Mouse (Mus musculus) kidney, postnatal 4 days (tissue): Measurements from ENCODE around the gene Sdc4.

Experiments used
- DNase-seq, 2 experiments: peaks; one replicate each; pipeline ENCODE4 v3.0.0; 2021; ENCODE audit warnings: mixed read lengths in 2 of 2

Gene Sdc4

DNA sequence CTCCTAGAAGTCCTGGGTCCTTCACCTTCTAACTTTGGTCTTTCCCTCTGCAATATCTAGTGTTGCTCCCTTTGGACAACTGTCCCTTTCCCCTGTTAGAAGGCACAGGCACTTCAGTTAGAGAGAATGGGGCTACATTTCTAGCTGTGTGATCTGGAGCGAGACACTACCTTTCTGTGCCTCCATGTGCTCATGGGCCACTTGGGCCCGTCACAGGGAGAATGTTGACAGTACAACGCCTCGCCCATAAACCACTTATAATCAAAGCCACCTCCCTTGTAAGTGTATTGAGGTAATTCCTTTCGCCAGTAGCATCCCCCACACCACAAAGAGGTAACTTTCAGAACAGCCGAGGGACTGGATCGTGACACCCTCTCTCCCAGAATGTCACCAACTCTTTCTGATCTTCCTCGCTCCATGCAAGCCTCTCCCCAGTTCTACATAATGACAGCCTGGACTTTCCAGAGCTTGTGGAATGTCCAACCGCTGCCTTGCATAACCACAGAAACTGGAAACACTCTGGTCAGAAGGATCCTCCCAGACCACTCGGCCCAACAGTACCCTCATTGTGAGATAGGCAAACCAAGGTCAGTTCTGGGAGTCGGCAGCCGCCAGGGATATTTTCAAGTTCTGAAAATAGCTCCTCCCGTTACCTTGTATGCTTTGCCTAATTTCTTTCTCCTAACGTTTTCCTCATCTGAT is 5.8 kb upstream of the Sdc4 start:
- no peak for DNase-seq

DNA sequence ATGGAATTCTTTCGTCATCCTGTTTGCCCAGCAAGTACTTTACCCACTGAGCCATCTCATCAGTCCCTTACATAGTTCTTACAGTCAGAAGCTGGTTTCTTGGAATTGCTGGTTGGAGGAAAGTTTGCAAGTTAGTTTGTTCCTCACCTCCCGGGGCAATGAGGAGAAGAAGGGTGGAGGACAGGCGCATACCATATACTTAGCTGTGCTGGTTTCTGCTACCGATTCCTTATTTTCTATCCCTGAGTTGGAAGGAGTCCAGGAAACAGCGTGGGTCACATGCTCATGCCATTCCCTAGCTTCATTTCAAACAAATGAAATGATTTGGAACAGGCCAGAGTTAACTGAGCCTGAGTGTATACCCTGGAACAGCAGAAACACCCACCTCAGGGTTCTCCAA is 5.2 kb upstream of the Sdc4 start:
- no peak for DNase-seq

DNA sequence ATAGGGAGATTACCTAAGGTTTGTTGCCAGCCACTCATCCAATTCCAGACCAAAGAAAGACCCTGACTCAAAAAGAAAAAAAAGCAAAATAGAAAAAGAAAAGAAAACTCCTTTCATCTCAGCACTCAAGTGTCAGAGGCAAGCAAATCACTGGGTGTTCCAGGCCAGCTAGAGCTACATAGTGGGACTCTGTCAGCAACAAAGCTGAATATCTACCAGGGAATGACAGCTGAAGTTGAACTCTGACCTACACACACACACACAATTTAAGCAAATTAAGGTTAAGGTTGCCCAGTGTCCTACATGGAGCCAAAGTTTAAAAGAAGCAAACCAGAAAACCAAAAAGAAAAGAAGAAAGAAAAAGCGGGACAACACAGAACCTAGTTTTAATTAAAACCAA is 4.5 kb upstream of the Sdc4 start:
- no peak for DNase-seq

DNA sequence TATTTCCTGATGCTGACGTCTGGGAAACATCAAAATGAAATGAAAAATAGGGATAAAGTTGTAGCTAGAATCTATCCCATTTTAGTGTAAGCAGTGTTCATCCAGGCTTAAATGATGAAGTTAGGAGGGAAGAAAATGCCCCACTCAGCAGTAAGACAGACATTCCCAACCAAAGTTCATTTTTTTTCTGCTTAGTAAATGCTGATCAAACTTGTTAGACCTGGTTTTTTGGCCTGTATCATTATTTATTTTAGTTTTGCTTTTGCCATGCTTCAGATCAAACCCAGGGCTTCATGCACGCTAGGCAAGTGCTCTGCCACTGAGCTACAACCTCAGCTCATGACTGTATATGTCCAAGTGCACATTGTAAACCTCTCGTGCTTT is 2.4 kb upstream of the Sdc4 start:
- no peak for DNase-seq

DNA sequence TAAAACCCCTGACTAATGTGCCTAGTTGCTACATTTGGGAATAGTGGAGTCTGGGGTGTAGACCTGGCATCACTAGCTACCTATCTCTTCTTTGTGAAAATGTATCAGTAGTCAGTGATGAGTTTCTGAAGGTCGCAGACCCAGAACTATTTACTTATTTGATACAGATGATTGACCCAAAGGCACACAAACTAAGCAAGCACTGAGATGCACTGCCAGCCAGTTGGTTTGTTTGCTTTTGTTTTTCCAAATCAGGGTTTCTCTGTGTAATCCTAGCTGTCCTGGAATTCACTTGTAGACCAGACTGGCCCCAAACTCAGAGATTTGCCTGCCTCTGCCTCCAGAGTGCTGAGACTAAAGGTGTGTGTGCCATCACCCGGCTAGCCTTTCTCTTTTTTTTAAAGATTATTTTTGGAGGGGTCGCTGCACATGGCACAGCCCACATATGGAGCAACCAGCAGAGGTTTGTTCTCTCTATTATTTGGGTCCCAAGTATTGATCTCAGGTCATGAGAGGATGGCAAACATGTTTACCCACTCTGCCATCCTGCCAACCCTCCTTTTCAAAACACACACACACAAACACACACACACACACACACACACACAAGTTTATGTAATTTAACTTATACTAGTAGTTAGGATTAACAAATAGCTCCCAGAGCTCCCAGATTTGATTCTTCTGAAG is 1.9 kb upstream of the Sdc4 start:
- DNase-seq, result no peak

DNA sequence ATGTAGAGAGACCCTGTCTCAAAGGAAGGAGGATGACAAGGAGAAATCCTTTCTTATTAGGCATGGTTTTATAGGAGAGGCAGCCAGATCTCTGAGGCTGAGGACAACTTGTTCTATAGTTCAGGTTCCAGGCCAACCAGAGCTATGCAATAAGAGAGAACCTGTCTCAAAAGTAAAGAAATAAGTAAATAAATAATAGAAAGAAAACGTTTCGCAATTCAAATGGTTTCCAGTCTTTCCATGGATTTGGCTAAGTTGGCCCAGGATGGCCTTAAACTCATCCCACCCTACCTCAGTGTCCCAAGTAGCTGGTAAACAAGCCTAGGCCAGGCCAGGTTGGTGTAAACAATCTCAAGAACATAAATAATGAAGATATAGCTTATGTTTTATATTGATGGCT is 1.0 kb upstream of the Sdc4 start:
- DNase-seq, result no peak

DNA sequence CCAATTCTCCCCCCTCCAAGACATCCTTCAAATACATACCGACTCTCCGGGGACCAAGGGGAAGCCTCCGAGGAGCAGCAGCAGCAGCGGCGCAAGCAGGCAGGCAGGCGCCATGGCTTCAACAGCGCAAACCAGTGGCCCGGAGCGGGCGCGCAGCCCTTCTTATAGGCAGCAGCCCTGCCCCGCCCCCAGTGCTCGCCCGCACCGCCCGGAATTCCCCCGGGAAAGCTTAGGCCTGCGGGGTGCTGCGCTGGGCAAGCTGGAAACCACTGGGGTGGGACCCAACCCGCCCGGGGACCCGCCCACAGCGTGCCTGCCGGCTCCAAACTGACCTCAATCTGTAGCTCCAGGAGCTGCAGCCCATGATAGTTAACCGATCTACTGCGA is 643 bp downstream of the Sdc4 start:
- peak; percentile 92 to 95 for DNase-seq

DNA sequence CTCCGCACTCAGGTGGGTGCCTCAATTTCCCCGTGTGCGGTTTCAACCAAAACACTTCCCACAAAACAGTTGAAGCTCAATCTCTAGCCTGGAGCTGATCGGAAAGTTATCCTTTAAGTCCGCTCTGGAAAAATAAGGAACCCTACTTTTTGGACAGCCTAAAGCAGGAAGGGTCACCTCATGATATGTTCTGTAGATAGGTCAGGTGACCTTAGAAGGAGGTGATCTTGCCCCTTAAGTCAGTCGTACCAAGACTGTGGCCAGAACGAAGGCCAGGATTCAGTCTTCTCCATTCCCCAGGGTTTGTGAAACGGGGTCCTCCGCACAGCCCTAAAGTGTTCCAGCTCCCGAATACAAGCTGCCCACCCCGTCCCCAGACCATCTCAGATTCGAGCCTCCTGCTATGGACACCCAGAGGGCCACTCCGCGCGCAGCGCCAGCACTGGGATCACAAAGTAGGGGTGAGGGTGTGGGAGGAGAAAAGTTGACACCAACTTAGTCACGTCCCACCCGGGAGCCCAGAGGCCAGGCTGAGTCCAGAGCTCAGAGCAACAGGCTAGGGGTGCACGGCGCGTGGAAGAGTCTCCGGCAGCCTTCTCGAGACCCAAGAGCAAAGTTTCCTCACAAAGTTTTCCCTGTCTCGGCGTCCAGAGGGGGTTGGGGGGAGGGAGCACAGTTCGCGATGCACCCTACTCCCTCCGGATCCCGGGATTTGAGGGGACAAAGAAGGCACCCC is 1.2 kb downstream of the Sdc4 start:
- DNase-seq, result peak; percentile 63 to 75

DNA sequence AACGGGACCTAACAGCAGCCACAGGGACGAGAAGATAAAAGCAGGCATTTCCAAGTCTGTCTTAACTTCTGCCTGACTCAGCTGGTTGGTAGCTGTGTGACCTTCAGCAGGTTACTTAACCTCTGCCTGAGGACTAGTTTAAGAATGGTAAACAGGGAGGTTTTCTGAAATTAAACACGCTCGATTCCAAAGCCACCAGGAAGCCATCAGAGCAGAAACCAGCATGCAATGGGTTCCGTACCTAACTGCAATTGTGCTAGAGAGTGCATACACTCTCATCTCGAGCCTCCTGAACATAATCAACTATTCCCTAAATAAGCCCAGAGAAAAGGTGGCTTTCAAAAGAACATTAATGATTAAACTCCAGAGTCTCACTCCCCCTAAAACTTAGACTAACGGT is 2.0 kb downstream of the Sdc4 start:
- no peak for DNase-seq

DNA sequence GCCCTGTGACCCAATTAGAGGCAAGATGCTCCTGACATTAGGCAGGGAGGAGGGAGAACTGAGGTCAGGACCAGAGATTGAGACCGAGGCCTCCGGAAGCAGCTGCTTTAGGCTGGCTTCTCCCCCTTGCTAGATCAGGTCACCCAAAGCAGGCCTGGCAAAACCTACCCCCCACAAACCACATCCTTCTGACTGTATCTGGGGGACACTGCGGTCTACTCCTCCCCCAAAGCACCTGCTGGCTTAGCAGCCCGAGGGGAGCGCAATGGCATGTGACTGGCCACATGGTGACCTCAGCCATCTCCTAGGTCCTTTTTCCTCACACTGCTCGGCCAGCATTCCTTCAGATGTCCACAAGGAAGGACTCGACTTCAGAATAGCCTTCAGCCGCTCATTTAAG is 2.5 kb downstream of the Sdc4 start:
- DNase-seq, result peak in 1 of 2 experiments; percentile 62

DNA sequence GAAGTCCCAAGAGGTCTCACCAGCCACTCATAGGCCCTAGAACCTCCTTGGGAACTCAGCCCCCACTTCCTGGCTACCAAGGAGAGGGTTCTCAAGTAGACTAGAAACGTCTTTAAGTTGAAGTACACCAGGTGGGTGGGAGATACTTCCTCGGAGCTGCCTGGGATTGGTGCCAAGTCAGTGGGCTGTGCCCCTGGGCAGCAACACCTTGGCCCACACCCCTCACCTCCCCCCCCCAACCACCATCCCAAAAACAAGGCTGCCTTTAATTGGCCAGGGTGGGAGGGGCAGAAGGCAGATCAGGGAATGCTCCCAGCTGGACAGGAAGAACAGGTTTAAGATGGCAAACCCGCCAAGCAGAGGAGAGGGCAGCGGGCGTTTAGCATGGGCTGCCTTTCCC is 3.4 kb downstream of the Sdc4 start:
- DNase-seq, result peak in 1 of 2 experiments; percentile 64

DNA sequence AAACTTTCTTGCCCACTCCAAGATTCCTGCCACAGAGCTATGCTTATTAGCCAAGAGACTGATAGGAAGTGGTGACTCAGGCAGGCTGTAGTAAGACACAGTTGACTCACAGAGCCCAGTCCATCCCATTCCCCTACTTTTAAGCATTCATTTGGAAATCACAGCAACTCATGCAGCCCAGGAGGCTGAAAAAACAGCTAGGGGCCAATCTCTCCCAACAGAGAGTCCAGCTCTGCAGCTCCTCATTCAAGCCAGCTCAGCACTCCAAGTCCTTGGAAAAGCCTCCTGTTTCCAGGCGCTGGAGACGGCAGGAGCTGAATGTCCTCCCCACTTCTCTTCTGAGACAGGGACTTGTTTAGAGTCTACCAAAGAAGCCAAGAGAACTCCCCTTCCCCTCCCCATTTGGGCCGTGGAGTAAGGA is 4.7 kb downstream of the Sdc4 start:
- no peak for DNase-seq

DNA sequence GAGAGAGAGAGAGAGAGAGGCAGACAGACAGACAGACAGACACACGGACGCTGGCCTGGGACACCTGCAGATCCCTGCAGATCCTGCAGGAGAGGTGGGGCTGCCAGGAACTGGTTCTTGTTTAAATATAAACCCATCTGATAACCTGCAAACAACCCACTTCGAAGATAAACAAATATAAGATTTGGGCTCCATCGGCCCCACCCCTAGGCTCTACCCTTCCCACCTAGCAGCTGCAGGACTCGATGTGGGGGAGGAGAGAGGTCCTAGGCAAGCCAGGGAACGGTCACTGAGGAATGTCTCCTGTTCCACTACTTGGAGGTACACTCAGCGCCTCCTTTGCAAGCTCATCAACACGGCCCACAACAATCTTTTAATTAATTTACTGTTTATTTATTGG is 5.4 kb downstream of the Sdc4 start:
- DNase-seq, result peak in 1 of 2 experiments; percentile 58

DNA sequence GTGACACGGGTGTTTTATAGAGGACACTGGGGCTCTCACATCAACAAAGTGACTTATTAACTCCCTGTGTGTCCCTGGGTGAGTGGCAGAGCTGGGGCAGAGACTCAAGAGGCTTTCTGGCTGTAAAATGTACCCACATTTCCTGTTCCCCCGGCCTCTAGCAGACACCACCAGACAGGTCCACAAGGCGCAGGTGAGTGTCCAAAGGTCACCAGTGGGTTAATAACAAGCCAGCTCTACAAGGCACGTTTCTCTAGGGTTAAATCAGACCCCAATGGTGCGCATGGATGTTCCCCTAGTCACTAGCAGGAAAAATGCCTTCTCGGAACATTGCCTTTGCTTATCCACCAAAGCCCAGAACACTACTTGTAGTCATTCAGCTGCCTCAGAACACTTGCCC is 6.0 kb downstream of the Sdc4 start:
- peak in 1 of 2 experiments; percentile 59 for DNase-seq

DNA sequence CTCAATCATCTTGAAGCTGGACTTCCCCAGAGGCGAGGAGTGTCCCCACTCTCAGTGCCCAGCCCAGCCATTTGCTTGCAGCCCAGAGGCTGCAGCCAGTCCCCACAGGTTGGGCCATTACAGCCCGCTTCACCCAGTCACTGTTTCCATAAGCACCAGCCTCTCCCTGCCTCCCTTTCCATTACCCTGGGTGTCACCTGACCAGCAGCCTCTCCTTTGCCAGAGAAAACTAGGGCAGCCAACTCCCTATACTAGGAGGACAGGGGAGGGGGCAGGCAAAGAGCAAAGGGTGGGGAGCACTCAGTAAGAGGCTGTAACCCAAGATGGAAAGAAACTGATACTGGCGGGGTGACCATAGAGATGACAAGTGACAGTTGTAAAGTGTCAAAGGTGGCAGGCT is 6.7 kb downstream of the Sdc4 start:
- peak; percentile 57 to 69 for DNase-seq

DNA sequence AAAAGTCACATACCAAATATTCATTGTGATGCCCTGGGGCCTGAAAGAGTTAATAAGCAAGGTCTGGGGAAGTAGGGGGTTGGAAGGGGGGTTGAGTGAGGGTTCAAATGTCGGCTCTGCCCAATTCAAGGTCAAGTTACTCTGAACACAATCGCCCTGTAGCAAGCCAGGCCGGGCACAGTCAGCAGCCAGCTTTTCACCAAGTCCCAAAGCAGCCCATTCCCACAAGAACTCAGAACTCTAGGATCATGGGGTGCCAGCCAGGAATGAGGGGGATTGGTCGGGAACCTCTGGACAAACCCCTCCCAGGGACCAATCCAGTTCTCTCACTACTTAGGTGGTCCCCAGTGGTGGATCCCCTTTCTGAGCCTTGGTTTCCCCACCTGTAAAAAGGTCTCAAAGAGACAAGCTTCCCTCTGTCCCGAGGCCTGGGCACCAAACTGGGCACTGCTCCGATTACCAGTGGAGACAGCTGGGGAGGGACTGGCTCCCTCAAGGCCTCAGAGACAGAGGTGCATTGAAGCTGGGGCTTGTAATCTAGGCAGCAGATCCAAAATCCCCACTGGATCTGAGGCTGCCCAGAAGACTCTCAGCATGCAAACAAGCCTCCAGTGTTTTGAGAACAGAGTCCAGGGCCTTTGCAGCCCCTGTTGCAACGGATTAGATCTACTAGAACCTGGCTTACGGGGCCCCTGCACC is 7.3 kb downstream of the Sdc4 start:
- peak in 1 of 2 experiments; percentile 43 for DNase-seq

DNA sequence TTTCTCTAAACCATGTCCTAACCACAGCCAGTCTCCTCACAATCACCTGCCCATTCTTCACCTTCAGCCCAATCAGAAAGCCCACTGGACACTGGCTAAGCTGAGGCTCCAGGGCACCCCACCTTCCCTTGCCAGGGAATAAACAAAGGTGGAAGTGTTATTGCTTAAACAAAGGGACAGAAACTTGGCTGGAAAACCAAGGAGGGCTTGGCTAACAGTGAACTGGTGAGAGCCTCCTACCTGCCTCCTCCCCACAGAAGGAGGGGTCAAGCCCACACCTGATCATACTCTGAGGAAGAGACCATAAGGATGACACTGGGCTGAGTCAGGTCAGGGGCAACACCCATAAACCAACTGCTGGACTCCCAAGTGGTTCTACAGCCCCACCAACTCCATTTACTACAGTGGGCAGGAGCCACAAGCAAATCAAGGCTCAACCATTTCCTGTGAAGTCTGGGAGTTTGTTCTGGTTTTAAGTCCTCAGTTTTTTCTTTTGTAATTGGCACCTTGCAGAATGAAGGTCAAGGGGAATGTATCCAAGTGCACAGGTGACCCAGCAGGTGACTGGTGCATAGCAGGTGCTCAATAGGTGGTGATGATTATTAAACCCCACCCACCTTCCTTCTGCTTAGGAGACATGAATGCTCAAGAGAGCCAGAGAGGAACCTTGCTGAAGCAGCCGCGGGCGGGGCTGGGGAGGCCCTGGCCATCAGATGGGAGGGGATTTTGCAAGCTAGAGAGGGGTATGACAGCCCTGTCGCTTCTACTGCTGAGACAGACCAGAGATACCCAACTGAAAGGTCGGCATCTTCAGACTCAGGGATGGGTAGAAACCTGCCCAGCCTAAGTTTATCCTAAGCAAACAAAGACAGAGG is 8.2 kb downstream of the Sdc4 start:
- DNase-seq, result peak in 1 of 2 experiments; percentile 27

DNA sequence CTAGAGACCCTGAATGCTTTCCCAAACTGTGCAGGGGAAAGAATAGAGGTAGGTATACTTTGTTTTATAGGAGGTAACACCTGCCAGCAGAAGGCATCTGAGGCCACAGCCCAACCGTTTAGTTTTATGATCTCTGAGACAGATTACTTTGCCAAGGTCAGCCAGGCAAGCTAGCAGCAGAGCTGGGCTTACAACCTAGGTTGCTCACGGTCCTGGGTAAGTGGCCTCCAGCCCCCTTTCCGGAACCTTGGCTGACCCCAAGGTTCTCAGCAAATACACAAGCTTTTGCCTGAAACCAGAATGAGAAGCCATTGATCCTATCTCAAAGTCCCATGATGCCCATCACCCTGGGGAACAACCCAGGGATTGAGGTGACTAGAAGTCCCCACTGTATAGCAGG is 9.0 kb downstream of the Sdc4 start:
- no peak for DNase-seq

DNA sequence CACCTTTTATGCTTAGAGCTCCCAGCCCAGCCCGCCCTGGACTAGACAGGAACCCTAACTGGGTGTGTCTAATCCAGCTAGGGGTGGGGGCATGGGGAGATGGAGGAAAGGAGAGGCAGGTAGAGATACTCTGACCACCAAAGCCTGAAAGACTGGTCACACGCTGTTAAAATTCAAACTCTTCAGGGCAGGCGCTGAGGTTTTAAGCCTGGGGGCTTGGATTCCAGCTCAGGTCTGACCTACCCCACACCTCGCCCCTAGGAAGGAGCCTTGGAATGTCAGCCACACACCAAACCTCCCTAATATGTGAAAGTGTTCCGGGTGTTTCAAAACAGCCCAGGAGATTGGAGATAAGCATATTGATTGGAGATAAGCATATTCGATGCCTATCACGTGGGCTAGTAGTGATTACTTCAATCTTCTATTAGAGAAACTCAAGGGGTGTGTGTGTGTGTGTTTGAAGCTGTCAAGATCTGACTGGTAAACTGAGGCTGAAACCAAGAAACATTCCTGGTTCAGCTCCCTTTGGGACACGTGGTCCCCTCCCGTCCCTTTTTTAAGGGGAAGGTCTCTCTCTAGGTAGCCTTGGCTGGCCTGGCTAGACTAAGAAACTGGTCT is 10.3 kb downstream of the Sdc4 start:
- peak in 1 of 2 experiments; percentile 28 for DNase-seq

DNA sequence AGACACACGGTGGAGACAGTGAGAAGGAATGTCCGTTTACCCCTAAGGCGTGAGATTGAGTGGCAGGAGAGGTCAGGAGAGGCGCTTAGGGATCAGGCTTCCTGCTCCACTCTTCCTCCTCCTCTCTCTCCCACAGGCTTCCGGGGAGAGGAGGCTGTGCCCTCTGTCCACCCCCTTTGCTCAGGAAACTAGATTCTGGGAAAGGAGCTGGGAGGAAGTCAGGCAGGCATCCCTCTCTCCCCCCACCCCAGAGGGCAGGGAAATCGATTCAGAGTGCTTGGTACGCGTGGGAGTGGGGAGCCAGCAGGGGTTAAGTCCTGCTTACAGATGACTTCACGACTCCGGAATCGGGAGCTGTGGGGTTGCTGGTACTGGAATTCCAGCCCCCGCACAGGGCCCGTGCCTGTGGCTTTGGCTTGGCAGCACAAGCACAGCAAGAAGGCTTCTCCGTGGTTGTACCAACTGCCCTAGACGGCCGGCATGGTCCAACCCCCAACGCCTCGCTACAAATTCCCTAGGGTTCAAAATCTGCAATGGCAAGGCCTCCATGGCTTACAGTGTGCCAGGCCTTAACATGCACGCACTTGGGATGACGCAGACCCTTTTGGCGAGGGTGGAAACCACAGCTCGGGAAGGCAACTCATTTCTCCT is 11.0 kb downstream of the Sdc4 start:
- DNase-seq, result peak; percentile 65 to 83
